Mouse (Mus musculus) cerebellum, adult 2 months (tissue): ENCODE measurements around the gene Clmp.

Experiments used
- CTCF ChIP-seq: fragments of 200-500 bp; IDR thresholded peaks from 2 replicates; pipeline ENCODE4 v1.5.1; 2011; ENCODE audit warnings: low read depth, mild to moderate bottlenecking, control low read depth, low read length, moderate library complexity, borderline replicate concordance; ENCODE audit not compliant: insufficient read depth
- POLR2A ChIP-seq: fragments of 200-500 bp; IDR thresholded peaks from 2 replicates; pipeline ENCODE4 v1.6.1; 2011; ENCODE audit warnings: low read length, control low read depth, borderline replicate concordance; ENCODE audit not compliant: insufficient read depth

DNA sequence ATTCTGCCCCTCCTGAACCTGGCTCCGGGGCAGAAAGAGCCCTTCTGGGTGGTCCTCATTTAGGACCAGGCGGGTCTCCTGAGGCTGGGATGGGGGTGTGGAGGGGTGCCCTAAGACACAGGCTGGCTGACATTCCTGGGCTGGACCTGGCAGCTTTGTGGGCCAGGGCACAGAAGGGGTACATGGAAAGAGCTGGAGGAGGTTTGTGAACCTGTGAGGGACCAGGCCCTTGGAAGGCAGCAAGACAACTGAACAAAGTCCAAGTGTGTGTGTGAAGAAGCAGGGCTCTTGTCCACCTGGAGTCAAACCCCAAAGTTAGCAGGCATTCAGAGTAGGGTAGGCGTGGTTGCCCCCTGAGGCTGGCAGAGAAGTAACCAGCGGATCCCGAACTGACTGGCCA lies 1.3 kb downstream of the Clmp start:
- TF ChIP-seq CTCF (no peak), POLR2A (no peak)
